Mouse (Mus musculus): ENCODE data around the gene Tmem255b. TPM values are rescaled to one million over a fixed set of nuclear protein-coding genes. Genes with fewer than 3 reads are reported as not detected.

The Tmem255b gene
- polyA plus RNA-seq, 1 experiment from 2014 or later: 0.27 TPM

DNA sequence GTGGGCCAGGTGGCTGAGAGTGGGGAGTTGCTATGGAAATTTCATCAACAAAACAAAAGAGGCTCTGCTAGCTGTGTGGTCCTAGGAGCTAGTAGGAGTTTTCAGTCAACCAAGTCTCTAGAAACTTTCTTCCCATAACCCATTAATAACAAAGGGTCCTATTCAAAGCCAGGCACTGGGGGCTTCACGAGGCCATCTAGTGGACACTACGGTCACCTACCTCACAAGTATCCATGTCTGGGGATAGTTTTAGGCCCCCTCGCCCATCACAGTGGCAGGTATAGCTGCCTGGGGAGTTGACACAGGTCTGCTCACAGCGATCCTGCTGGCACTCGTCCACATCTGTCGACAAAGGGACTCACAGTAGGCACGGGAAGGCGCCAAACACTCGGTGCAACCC, 40.9 kb downstream of the Tmem255b start:
- Histone ChIP-seq H3K9me3 (no peaks in the 10 kb centered on the region), H3K36me3 (replicated peaks) (no peaks in the 10 kb centered on the region), H3K9ac (no peak overlapping the region), H3K4me2 (no peak overlapping the region), H3K4me1 (no peaks in the 10 kb centered on the region), H3K27me3 (no peaks in the 10 kb centered on the region), H3K27ac (no peak overlapping the region), H3K4me3 (replicated peaks) (no peak overlapping the region)
- ATAC-seq (ENCODE audit: low FRiP score): no peak
- 62% methylated on average over 9 of the region's 9 CpGs for WGBS

DNA sequence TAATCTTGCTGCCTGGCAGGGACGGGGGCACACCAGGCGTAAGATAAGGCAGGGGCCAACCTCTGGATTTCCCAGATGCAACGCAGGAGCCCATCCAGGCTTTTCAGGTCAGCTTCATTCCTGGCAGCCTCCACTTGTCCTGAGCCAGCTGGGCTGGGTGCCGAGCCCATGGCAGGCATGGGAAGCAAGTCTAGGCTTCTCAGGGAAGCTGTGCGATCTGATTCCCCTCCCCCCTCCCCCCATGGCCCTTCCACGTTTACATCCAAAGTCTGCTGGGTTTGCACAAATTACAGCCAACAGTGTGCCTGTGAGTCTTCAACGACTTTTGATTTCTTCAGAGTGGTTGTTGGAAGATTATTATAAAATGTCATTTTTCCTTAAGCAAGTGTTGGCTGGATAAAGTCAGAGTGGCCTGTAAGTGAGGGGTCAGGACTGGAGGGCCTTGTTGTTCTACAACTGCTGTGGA, 46.1 kb downstream of the Tmem255b start:
- no peak overlapping the region for H3K27ac ChIP-seq
- ATAC-seq (ENCODE audit: low FRiP score): no peak
- 85% methylated on average over 7 of the region's 7 CpGs for WGBS

DNA sequence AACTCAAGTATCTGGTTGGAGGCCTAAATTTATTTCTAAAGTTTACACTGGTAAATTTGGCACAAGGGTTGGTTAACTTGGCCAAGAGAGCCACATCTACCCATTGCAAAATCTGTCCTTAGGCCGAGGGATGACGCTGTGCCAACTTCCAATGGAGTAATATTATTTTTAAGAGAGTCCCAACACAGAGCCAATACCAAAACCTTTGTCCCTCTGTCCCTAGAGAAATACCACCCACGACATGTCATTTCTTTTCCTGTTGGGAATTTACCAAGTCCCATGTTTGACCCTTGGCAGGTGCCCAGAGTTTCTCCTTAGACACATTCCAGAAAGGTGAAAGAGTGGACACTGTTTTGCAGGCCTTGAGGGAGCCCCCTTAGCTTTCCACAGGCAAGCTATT, 46.6 kb downstream of the Tmem255b start:
- H3K36me3 ChIP-seq (replicated peaks): no peaks in the 10 kb centered on the region
- no peak overlapping the region for H3K9ac ChIP-seq
- H3K27me3 ChIP-seq: no peaks in the 10 kb centered on the region
- no peaks in the 10 kb centered on the region for H3K9me3 ChIP-seq
- ATAC-seq (ENCODE audit: low FRiP score): no peak
- no peak overlapping the region for H3K27ac ChIP-seq
- H3K4me3 ChIP-seq (replicated peaks): no peak overlapping the region
- WGBS: 94% methylated on average over 3 of the region's 3 CpGs
- no peak overlapping the region for H3K4me2 ChIP-seq
- H3K4me1 ChIP-seq: no peaks in the 10 kb centered on the region

More for the DNA sequence above, 46.1 kb downstream of the Tmem255b start:
- Histone ChIP-seq H3K27me3 (no peaks in the 10 kb centered on the region), H3K4me1 (no peaks in the 10 kb centered on the region), H3K4me2 (no peak overlapping the region), H3K9me3 (no peaks in the 10 kb centered on the region), H3K9ac (no peak overlapping the region), H3K36me3 (replicated peaks) (no peaks in the 10 kb centered on the region), H3K4me3 (replicated peaks) (no peak overlapping the region)

DNA sequence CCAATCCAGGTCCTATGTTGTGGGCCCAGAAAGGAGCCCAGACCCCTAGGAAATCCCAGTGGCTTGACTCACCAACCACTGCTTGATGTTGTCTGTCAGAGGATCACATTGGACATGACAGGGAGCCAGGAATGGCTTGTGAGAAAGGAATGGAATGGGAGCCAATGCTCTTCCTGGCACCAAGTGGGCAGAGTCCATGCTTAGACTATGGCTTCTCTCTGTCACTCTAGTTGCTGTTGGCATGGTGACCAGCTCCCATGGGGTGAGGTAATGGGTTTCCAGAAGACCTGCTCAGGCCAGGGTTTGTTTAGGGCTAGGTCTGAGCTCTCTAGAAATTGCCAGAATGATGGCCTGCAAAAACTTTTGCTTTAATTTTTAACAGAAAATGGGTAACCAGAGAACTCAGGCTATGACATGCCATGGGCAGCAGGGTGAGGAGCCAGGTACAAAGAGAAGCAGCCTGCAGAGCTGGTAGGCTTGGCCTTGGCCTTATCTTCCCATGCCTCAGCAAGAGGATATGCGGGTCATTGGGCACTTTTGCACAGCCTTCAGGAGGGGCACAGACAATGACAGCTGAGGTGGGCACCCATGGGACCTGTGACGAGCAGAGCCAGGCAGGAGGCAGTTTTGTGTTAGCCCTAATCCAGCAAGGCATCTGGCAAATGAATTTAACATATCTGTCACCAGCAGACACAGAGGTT, 47.3 kb downstream of the Tmem255b start:
- 75% methylated on average over 2 of the region's 2 CpGs for WGBS
- Histone ChIP-seq H3K27me3 (no peaks in the 10 kb centered on the region), H3K9me3 (no peaks in the 10 kb centered on the region), H3K4me3 (replicated peaks) (no peak overlapping the region), H3K4me1 (no peaks in the 10 kb centered on the region), H3K4me2 (no peak overlapping the region), H3K36me3 (replicated peaks) (no peaks in the 10 kb centered on the region), H3K9ac (no peak overlapping the region), H3K27ac (no peak overlapping the region)
- ATAC-seq (ENCODE audit: low FRiP score): no peak

DNA sequence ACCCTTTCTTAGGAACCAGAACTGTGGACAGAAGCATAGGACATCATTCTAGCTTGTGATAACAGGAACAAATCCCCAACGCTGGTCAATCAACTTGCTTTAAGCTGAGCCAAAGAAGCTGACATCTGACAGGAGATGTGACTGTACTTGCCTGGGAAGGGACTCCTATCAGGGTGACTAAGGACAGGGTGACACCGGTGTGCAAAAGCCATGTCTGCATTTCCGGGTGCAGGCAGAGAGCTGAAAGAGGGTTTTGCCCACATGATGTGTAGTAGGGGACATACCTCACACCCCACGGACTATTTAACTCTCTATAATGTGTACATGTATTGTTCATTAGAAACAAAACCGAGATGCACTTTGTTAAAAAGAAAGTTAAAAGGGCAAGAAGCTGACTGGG, 48.2 kb downstream of the Tmem255b start:
- no peaks in the 10 kb centered on the region for H3K36me3 ChIP-seq (replicated peaks)
- WGBS: 86% methylated on average over 5 of the region's 5 CpGs
- H3K4me1 ChIP-seq: no peaks in the 10 kb centered on the region
- no peaks in the 10 kb centered on the region for H3K9me3 ChIP-seq
- no peak overlapping the region for H3K9ac ChIP-seq
- H3K27ac ChIP-seq: no peak overlapping the region
- H3K4me3 ChIP-seq (replicated peaks): no peak overlapping the region
- H3K27me3 ChIP-seq: no peaks in the 10 kb centered on the region
- H3K4me2 ChIP-seq: no peak overlapping the region
- ATAC-seq (ENCODE audit: low FRiP score): no peak

DNA sequence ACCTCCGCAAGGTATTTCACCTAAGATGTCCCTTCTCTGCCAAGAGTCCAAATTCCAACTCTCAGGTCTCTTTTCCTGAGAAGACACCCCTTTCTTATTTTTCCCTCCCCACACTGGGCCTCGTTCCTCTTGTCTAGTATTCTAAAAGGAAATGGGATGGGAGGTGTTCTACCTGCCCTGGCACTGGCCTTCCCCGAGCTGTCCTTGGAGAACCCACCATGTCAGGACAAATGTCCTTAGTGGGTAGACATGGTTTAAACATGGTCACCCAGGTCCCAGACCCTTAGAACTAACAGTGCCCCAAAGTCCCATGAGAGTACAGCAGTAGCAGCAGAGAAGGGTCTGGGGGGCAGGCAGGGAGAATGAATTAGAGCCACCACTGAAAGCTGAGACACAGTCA, 54.4 kb downstream of the Tmem255b start:
- no peak for ATAC-seq (ENCODE audit: low FRiP score)
- peaks cover 12% of the 10 kb centered on the region for H3K4me1 ChIP-seq
- H3K27me3 ChIP-seq: peaks cover 35% of the 10 kb centered on the region
- no peak overlapping the region for H3K9ac ChIP-seq
- H3K4me2 ChIP-seq: no peak overlapping the region
- H3K9me3 ChIP-seq: no peaks in the 10 kb centered on the region
- H3K36me3 ChIP-seq (replicated peaks): no peaks in the 10 kb centered on the region
- 78% methylated on average over 3 of the region's 3 CpGs for WGBS
- H3K27ac ChIP-seq: no peak overlapping the region
- no peak overlapping the region for H3K4me3 ChIP-seq (replicated peaks)

DNA sequence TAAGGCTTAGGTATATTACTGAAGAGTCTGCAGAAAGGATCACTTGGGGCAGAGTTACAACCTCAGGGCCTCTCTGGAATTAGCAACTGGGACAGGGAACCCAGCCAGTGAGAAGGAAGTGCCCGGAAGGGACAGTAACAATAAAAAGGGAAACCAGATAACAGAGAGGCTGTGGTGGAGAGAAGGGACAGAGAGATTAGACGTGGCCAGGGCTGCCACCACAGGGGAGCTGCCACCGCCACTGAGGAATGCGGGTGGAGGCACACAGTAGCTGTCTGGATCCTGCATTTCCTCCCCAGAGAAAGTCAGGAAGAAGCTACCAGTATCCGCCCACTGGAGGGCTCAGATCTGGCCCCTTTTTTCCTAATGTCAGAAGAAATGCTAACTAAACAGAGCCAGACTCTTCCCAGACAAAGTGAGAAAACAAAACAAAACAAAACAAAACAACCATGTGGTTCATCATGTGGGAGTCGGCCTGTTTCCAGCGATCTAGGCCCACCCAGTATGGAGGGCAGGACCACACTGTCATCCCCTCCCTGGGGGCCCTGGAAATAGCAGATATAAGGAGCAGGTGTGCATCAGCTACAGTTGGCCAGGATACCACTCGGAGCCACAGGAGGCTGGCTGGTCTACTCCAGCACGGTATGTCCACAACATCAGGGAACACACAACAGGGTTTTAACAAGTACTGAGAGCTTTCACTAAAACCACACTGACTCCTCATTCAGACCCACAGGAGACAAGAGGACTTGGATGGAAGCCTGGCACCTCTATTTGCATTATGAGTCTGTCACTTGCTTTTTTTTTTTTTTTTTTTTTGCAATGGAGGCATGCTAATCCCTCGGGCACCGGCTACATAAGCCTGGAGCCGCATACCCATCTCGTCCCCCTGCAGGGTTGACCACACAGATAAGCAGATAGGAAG, 55.3 kb downstream of the Tmem255b start:
- H3K9ac ChIP-seq: no peak overlapping the region
- no peaks in the 10 kb centered on the region for H3K9me3 ChIP-seq
- peaks cover 44% of the 10 kb centered on the region for H3K27me3 ChIP-seq
- H3K4me3 ChIP-seq (replicated peaks): no peak overlapping the region
- no peak for ATAC-seq (ENCODE audit: low FRiP score)
- no peak overlapping the region for H3K4me2 ChIP-seq
- H3K4me1 ChIP-seq: peaks cover 12% of the 10 kb centered on the region
- H3K36me3 ChIP-seq (replicated peaks): no peaks in the 10 kb centered on the region
- 45% methylated on average over 13 of the region's 13 CpGs for WGBS
- H3K27ac ChIP-seq: no peak overlapping the region

DNA sequence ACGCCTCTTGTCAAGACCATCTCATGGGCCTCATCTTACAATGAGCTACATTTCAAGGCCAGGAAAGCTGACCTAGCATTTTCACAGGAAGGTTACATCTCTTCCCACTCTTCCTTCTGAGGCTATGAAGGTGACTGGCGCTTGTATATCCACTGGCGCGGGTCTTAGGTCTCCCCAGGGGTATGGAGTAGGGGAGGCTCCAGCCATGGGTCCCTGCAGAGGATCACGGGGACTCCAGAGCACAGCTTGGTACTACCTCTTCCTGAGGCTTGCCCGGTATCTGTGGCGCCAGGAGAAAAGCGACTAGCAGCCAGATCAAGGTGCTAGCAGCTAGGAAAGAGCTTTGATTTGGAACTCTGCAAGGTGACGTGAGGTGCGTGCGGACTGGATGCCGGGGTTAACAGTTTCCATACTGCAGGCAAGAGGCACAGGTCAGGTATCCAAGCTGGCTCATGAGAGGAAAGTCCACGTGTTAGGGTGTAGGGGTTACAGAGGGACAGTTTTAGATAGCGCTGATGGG, 56.6 kb downstream of the Tmem255b start:
- Histone ChIP-seq H3K27ac (no peak overlapping the region), H3K9me3 (no peaks in the 10 kb centered on the region), H3K4me2 (no peak overlapping the region), H3K9ac (no peak overlapping the region), H3K27me3 (peaks cover 48% of the 10 kb centered on the region), H3K36me3 (replicated peaks) (no peaks in the 10 kb centered on the region), H3K4me1 (peaks cover 12% of the 10 kb centered on the region), H3K4me3 (replicated peaks) (no peak overlapping the region)
- no peak for ATAC-seq (ENCODE audit: low FRiP score)
- WGBS: 89% methylated on average over 14 of the region's 14 CpGs

DNA sequence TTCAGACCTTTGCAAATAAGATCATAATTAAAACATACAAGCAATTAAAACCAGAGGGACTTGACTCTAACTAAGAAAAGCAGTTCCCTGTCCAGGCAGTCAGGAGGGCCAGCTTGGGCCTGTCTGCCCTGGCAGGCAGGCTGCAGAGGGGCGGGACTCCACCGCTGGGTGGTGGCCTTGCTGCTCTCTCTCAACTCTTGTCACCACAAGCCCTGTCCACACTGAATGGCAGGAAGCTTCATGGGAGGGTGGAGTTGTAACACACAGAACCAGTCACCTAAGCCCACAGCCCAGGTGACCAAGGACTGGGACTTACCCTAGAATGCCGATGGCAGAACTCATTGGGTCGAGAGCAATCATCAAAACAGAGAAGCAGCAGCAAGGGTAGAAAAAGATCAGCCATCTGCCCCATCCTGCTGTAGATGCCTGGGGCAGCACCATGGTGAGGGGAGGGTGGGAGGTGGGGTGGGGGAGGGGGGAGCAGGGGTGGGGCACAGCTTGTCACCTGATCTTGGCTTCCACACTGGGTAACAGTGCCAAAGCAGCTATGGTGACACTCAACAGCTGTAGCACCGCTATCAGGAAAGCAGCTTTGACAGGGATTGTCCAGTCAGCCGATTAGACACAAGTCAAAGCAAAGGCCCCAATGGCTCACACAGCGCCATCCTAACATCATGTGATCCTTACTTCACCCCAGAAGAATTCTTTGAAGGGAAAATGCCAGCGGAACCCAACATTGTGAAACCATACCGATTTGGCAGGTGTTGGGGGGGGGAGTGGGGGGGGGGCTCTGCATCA, 57.4 kb downstream of the Tmem255b start:
- Histone ChIP-seq H3K27ac (no peak overlapping the region), H3K4me3 (replicated peaks) (no peak overlapping the region), H3K36me3 (replicated peaks) (no peaks in the 10 kb centered on the region), H3K9me3 (no peaks in the 10 kb centered on the region), H3K27me3 (peaks cover 48% of the 10 kb centered on the region), H3K9ac (no peak overlapping the region), H3K4me2 (no peak overlapping the region), H3K4me1 (peaks cover 12% of the 10 kb centered on the region)
- 59% methylated on average over 9 of the region's 9 CpGs for WGBS
- no peak for ATAC-seq (ENCODE audit: low FRiP score)

DNA sequence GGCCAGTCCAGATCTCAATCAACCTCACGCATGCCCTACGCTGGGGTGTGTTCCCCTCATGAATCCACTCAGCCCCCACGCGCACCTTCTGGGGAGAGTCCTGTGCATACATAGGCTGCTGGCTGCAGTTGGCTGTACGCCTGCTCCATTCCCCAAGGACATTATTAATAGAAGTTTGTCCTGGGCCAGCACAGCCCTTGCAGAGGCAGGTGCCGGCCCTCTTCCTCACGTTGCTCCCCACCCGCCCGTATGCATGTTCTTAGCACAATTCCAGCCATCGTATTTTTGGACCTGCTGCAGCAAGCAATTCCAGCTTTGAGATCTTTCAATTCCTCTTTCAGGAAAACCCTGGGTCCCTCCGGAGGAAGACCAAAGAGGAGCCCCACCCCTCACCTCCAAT, 58.0 kb downstream of the Tmem255b start:
- 55% methylated on average over 11 of the region's 11 CpGs for WGBS
- Histone ChIP-seq H3K9me3 (no peaks in the 10 kb centered on the region), H3K4me2 (0 out of 2 replicates have a peak overlapping the region, but pooled peaks have one; percentile 72), H3K27ac (no peak overlapping the region), H3K9ac (no peak overlapping the region), H3K4me3 (replicated peaks) (no peak overlapping the region), H3K4me1 (peaks cover 12% of the 10 kb centered on the region), H3K27me3 (peaks cover 48% of the 10 kb centered on the region), H3K36me3 (replicated peaks) (no peaks in the 10 kb centered on the region)
- no peak for ATAC-seq (ENCODE audit: low FRiP score)

DNA sequence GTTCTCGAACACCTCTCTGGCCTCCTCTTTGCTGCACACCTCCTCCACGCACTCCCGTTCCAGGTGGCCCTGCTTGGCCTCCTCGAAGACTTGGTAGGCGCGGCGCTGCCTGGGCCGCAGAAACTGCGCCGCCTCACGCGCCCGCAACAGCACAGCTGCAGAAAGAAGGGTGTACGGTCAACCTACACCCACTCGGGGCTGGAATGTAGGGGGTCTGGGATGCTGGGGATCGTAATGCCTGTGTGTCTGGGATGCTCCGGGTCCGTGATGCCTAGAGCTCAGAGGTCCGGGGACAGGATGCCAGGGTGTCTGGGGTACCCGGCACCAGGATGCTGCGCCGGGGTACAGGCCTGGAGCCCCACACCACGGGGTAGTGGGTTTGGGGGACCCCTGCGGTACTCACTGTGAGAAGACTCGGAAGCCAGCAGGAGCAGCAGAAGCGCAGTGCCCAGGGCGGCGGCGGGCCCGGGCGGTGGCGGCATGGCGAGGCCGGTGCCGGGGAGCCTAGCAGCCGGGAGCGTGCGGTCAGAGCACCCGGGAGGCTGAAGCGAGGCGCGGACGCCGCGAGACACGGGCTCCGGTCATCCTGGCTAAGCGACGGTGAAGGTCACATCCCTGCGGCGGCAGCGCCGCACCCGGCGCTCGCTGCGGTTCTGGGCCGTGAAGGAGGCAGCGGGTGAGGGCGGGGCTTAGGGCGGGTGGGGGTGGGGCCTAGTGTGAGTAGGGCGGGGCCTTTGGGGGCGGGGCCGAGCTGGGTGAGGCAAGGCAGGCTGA, 59.1 kb downstream of the Tmem255b start, which contains the start of gene Gas6:
TSS of gene Gas6 (minus strand) at position 633 of the 774 bp plus-strand sequence.
- H3K27me3 ChIP-seq: peaks cover 48% of the 10 kb centered on the region
- H3K36me3 ChIP-seq (replicated peaks): no peaks in the 10 kb centered on the region
- peaks cover 12% of the 10 kb centered on the region for H3K4me1 ChIP-seq
- WGBS: 1% methylated on average over 64 of the region's 64 CpGs
- ATAC-seq (ENCODE audit: low FRiP score): peak; percentile 83
- H3K4me2 ChIP-seq: peak within 1 kb of the TSS; percentile 72
- H3K4me3 ChIP-seq (replicated peaks): peak within 1 kb of the TSS; percentile 49
- H3K9ac ChIP-seq: peak within 1 kb of the TSS; percentile 46
- no peak within 1 kb of the TSS for H3K27ac ChIP-seq
- H3K9me3 ChIP-seq: no peaks in the 10 kb centered on the region
